Mouse (Mus musculus) embryonic facial prominence, embryonic 14.5 days (tissue): Measurements from ENCODE around the gene Gm26620. TPM values are rescaled to one million over a fixed set of nuclear protein-coding genes. Genes with fewer than 3 reads are reported as not detected.

Experiments used
- ATAC-seq: fragments of 200-750 bp; cut with Nextera tagmentation; 2 replicates; pipeline ENCODE4 v1.8.0; 2017; ENCODE audit warnings: low read depth, moderate number of reproducible peaks, moderate TSS enrichment
- DNase-seq: peaks from one replicate; pipeline ENCODE4 v3.0.0-alpha.2; 2015; ENCODE audit warnings: low spot score
- H3K27ac ChIP-seq: fragments of 300-500 bp; sonication (generic); replicated peaks from 2 replicates; pipeline ENCODE4 v1.5.1; 2014; ENCODE audit warnings: low read depth, mild to moderate bottlenecking, low read length, moderate library complexity
- H3K27me3 ChIP-seq: fragments of 300-500 bp; sonication (generic); replicated peaks from 2 replicates; pipeline ENCODE4 v1.6.1; 2014; ENCODE audit warnings: low read length; ENCODE audit not compliant: control insufficient read depth, insufficient read depth
- H3K36me3 ChIP-seq: fragments of 300-500 bp; sonication (generic); 2 replicates; pipeline ENCODE4 v1.6.1; 2014; ENCODE audit warnings: low read length, mixed read lengths; ENCODE audit not compliant: control insufficient read depth, insufficient read depth
- H3K4me1 ChIP-seq: fragments of 300-500 bp; sonication (generic); 2 replicates; pipeline ENCODE4 v1.6.1; 2014; ENCODE audit warnings: antibody characterized with exemption, low read length; ENCODE audit not compliant: control insufficient read depth, insufficient read depth
- H3K4me2 ChIP-seq: fragments of 300-500 bp; sonication (generic); 2 replicates; pipeline ENCODE4 v1.6.1; 2014; ENCODE audit warnings: low read depth, mild to moderate bottlenecking, low read length, moderate library complexity, mixed read lengths
- H3K4me3 ChIP-seq: fragments of 300-500 bp; sonication (generic); 2 replicates; pipeline ENCODE4 v1.5.1; 2014; ENCODE audit warnings: low read depth, mild to moderate bottlenecking, low read length
- H3K9ac ChIP-seq: fragments of 300-500 bp; sonication (generic); 2 replicates; pipeline ENCODE4 v1.6.1; 2014; ENCODE audit warnings: low read depth, mild to moderate bottlenecking, low read length, moderate library complexity, mixed read lengths
- H3K9me3 ChIP-seq: fragments of 300-500 bp; sonication (generic); 2 replicates; pipeline ENCODE4 v1.6.1; 2016; ENCODE audit warnings: low read length; ENCODE audit not compliant: control insufficient read depth
- WGBS: fragments of 180-500 bp; shearing (Covaris S2); extraction: QIAGEN DNeasy Blood & Tissue Kit; methylation state at CpG from one replicate; pipeline ENCODE4 v1.1.7; 2014; 5-methylcytosine and 5-hydroxymethylcytosine counted together
- polyA plus RNA-seq: library from polyadenylated mRNA; unstranded; fragments of >200 nt; fragmentation: Nextera tagmentation; extraction: Ambion mirVana; gene quantifications from 2 replicates; pipeline ENCODE4 v1.2.1, GENCODE M21; 2014

Gm26620 gene
- polyA plus RNA-seq, 1 experiment from 2014 or later = 1.1 TPM

- no peak overlapping the region for H3K9ac ChIP-seq
- no peaks in the 10 kb centered on the region for H3K4me1 ChIP-seq
- no peak overlapping the region for H3K4me3 ChIP-seq
- 88% methylated on average over 5 of the region's 5 CpGs for WGBS
- peaks cover 76% of the 10 kb centered on the region for H3K36me3 ChIP-seq
- no peak overlapping the region for H3K4me2 ChIP-seq
- DNase-seq = no peak
- H3K27me3 ChIP-seq = no peaks in the 10 kb centered on the region
- no peak overlapping the region for H3K27ac ChIP-seq
- H3K9me3 ChIP-seq = no peaks in the 10 kb centered on the region
- no peak for ATAC-seq
Measured at GRCm38 (mm10) chr1:170876906-170877305, 8.0 kb upstream of the Gm26620 start.

GRCm38 (mm10) chr1:170882915-170883485 lies 1.9 kb upstream of the Gm26620 start:
- H3K36me3 ChIP-seq = peaks cover 32% of the 10 kb centered on the region
- H3K9me3 ChIP-seq = no peaks in the 10 kb centered on the region
- DNase-seq (no peak), ATAC-seq (no peak)
- no peak overlapping the region for H3K27ac ChIP-seq
- no peaks in the 10 kb centered on the region for H3K27me3 ChIP-seq
- peaks cover 5% of the 10 kb centered on the region; the same call in 1 of the 2 replicates for H3K4me1 ChIP-seq
- H3K4me3 ChIP-seq = no peak overlapping the region
- no peak overlapping the region for H3K9ac ChIP-seq
- WGBS = 83% methylated on average over 5 of the region's 5 CpGs
- no peak overlapping the region for H3K4me2 ChIP-seq

- no peak overlapping the region for H3K27ac ChIP-seq
- 16% methylated on average over 8 of the region's 8 CpGs for WGBS
- no peak for DNase-seq
Measured at GRCm38 (mm10) chr1:170884390-170884789, 475 bp upstream of the Gm26620 start.

GRCm38 (mm10) chr1:170886044-170886458 lies 1.2 kb downstream of the Gm26620 start:
- Histone ChIP-seq H3K9ac (no peak overlapping the region), H3K36me3 (peaks cover 5% of the 10 kb centered on the region; the same call in 1 of the 2 replicates), H3K4me1 (peaks cover 5% of the 10 kb centered on the region; the same call in 1 of the 2 replicates), H3K9me3 (no peaks in the 10 kb centered on the region), H3K27ac (no peak overlapping the region), H3K4me3 (no peak overlapping the region), H3K4me2 (no peak overlapping the region), H3K27me3 (no peaks in the 10 kb centered on the region)
- no peak for ATAC-seq
- no peak for DNase-seq
- WGBS = 48% methylated on average over 6 of the region's 6 CpGs

More at GRCm38 (mm10) chr1:170884390-170884789, 475 bp upstream of the Gm26620 start:
- peak overlapping the region; percentile 82 for H3K9ac ChIP-seq
- H3K4me3 ChIP-seq = peak overlapping the region; percentile 70
- ATAC-seq = no peak
- H3K4me1 ChIP-seq = peaks cover 5% of the 10 kb centered on the region; the same call in 1 of the 2 replicates
- H3K4me2 ChIP-seq = peak overlapping the region; percentile 65
- H3K9me3 ChIP-seq = no peaks in the 10 kb centered on the region
- H3K27me3 ChIP-seq = no peaks in the 10 kb centered on the region
- peaks cover 22% of the 10 kb centered on the region for H3K36me3 ChIP-seq

GRCm38 (mm10) chr1:170889310-170889709 lies 4.4 kb downstream of the Gm26620 start:
- no peak for ATAC-seq
- no peak overlapping the region for H3K4me3 ChIP-seq

GRCm38 (mm10) chr1:170891646-170892045 lies 6.8 kb downstream of the Gm26620 start:
- no peak overlapping the region for H3K4me2 ChIP-seq
- no peak for ATAC-seq
- no peaks in the 10 kb centered on the region for H3K27me3 ChIP-seq
- no peaks in the 10 kb centered on the region for H3K36me3 ChIP-seq
- 51% methylated on average over 2 of the region's 2 CpGs for WGBS
- no peaks in the 10 kb centered on the region for H3K4me1 ChIP-seq
- H3K9me3 ChIP-seq = no peaks in the 10 kb centered on the region
- no peak for DNase-seq
- no peak overlapping the region for H3K27ac ChIP-seq
- no peak overlapping the region for H3K9ac ChIP-seq
- H3K4me3 ChIP-seq = no peak overlapping the region

More at GRCm38 (mm10) chr1:170889310-170889709, 4.4 kb downstream of the Gm26620 start:
- 57% methylated on average over 4 of the region's 4 CpGs for WGBS
- no peak overlapping the region for H3K4me2 ChIP-seq
- no peaks in the 10 kb centered on the region for H3K27me3 ChIP-seq
- no peak overlapping the region for H3K9ac ChIP-seq
- no peak for DNase-seq
- no peaks in the 10 kb centered on the region for H3K36me3 ChIP-seq
- H3K27ac ChIP-seq = no peak overlapping the region
- H3K9me3 ChIP-seq = no peaks in the 10 kb centered on the region
- H3K4me1 ChIP-seq = peaks cover 2% of the 10 kb centered on the region; the same call in 1 of the 2 replicates

- Histone ChIP-seq H3K9me3 (no peaks in the 10 kb centered on the region), H3K4me3 (no peak overlapping the region), H3K4me2 (no peak overlapping the region), H3K36me3 (no peaks in the 10 kb centered on the region), H3K27ac (no peak overlapping the region), H3K27me3 (no peaks in the 10 kb centered on the region), H3K4me1 (no peaks in the 10 kb centered on the region), H3K9ac (no peak overlapping the region)
- no peak for ATAC-seq
- DNase-seq = no peak
- 61% methylated on average over 1 of the region's 1 CpGs for WGBS
Measured at GRCm38 (mm10) chr1:170892279-170892678, 7.4 kb downstream of the Gm26620 start.

GRCm38 (mm10) chr1:170894603-170895602 lies 10.0 kb downstream of the Gm26620 start:
- Histone ChIP-seq H3K9me3 (no peaks in the 10 kb centered on the region), H3K27ac (no peak overlapping the region), H3K36me3 (no peaks in the 10 kb centered on the region), H3K4me1 (no peaks in the 10 kb centered on the region), H3K27me3 (peaks cover 5% of the 10 kb centered on the region; the same call in 1 of the 2 replicates), H3K9ac (no peak overlapping the region), H3K4me2 (no peak overlapping the region), H3K4me3 (no peak overlapping the region)
- ATAC-seq (no peak), DNase-seq (peak; percentile 69)
- WGBS = 56% methylated on average over 9 of the region's 9 CpGs
